Mouse (Mus musculus): ENCODE data around the gene Cldn13. TPM values are rescaled to one million over a fixed set of nuclear protein-coding genes. Genes with fewer than 3 reads are reported as not detected.
A peak's percentile ranks its signal among the peaks of the same experiment; 100 is the strongest.

Cldn13 gene
- polyA plus RNA-seq, 1 experiment from 2014 or later: 2.5 TPM

- WGBS: 62% methylated on average over 5 of the region's 5 CpGs
Measured at GRCm38 (mm10) chr5:134872597-134872996, 42.7 kb downstream of the Cldn13 start.

GRCm38 (mm10) chr5:134868506-134868905 lies 46.8 kb downstream of the Cldn13 start:
- H3K9ac ChIP-seq (replicated peaks): no peak overlapping the region
- no peak for ATAC-seq (ENCODE audit: insufficient number of reproducible peaks, insufficient read depth, low FRiP score, low TSS enrichment, low read depth)
- WGBS: 71% methylated on average over 5 of the region's 5 CpGs
- H3K4me1 ChIP-seq (replicated peaks): peaks cover 37% of the 10 kb centered on the region
- H3K27me3 ChIP-seq: no peaks in the 10 kb centered on the region; the same call in 1 of the 2 replicates
- 0 out of 2 replicates have a peak overlapping the region, but pooled peaks have one; percentile 70 for H3K27ac ChIP-seq
- no peak overlapping the region for H3K4me2 ChIP-seq
- no peaks in the 10 kb centered on the region for H3K36me3 ChIP-seq
- no peak overlapping the region for H3K4me3 ChIP-seq (replicated peaks)
- no peaks in the 10 kb centered on the region for H3K9me3 ChIP-seq

More at GRCm38 (mm10) chr5:134872597-134872996, 42.7 kb downstream of the Cldn13 start:
- H3K4me3 ChIP-seq (replicated peaks): no peak overlapping the region
- no peaks in the 10 kb centered on the region for H3K36me3 ChIP-seq
- H3K9me3 ChIP-seq: no peaks in the 10 kb centered on the region
- no peaks in the 10 kb centered on the region; the same call in 1 of the 2 replicates for H3K27me3 ChIP-seq
- peaks cover 21% of the 10 kb centered on the region for H3K4me1 ChIP-seq (replicated peaks)
- H3K9ac ChIP-seq (replicated peaks): no peak overlapping the region
- H3K4me2 ChIP-seq: no peak overlapping the region
- ATAC-seq (ENCODE audit: insufficient number of reproducible peaks, insufficient read depth, low FRiP score, low TSS enrichment, low read depth): no peak
- H3K27ac ChIP-seq: no peak overlapping the region

- Histone ChIP-seq H3K4me1 (replicated peaks) (peaks cover 32% of the 10 kb centered on the region), H3K9ac (replicated peaks) (peak overlapping the region; percentile 31; the same call in 1 of the 2 replicates), H3K4me2 (peak overlapping the region; percentile 52), H3K36me3 (no peaks in the 10 kb centered on the region), H3K27me3 (no peaks in the 10 kb centered on the region; the same call in 1 of the 2 replicates), H3K4me3 (replicated peaks) (no peak overlapping the region), H3K9me3 (no peaks in the 10 kb centered on the region), H3K27ac (peak overlapping the region; percentile 70)
- peak; percentile 75 for ATAC-seq (ENCODE audit: insufficient number of reproducible peaks, insufficient read depth, low FRiP score, low TSS enrichment, low read depth)
- 20% methylated on average over 18 of the region's 18 CpGs for WGBS
Measured at GRCm38 (mm10) chr5:134867320-134868144, 47.8 kb downstream of the Cldn13 start.

GRCm38 (mm10) chr5:134865158-134865557 lies 50.2 kb downstream of the Cldn13 start:
- H3K27ac ChIP-seq: peak overlapping the region; percentile 78

More at GRCm38 (mm10) chr5:134865158-134865557, 50.2 kb downstream of the Cldn13 start:
- ATAC-seq (ENCODE audit: insufficient number of reproducible peaks, insufficient read depth, low FRiP score, low TSS enrichment, low read depth): no peak
- H3K4me2 ChIP-seq: no peak overlapping the region
- no peak overlapping the region for H3K9ac ChIP-seq (replicated peaks)
- no peak overlapping the region for H3K4me3 ChIP-seq (replicated peaks)
- peaks cover 40% of the 10 kb centered on the region for H3K4me1 ChIP-seq (replicated peaks)
- no peaks in the 10 kb centered on the region for H3K9me3 ChIP-seq
- H3K36me3 ChIP-seq: no peaks in the 10 kb centered on the region
- WGBS: 52% methylated on average over 8 of the region's 8 CpGs
- H3K27me3 ChIP-seq: no peaks in the 10 kb centered on the region

Other genes starting within 250 kb of the Cldn13 start
- 10.0 and 10.6 TPM in 2 replicates for gene Limk1, start 226.9 kb downstream of the Cldn13 start, polyA plus RNA-seq (2016; fragmentation: Nextera tagmentation; extraction: Ambion mirVana)
- 12.4 and 12.9 TPM in 2 replicates for gene Eln, start 168.2 kb downstream of the Cldn13 start, polyA plus RNA-seq (2016; fragmentation: Nextera tagmentation; extraction: Ambion mirVana)
- not detected in 2 replicates for gene Tmem270, start 8.8 kb downstream of the Cldn13 start, polyA plus RNA-seq (2016; fragmentation: Nextera tagmentation; extraction: Ambion mirVana)
- 17.8 and 19.7 TPM in 2 replicates for gene Mettl27, start 16.8 kb upstream of the Cldn13 start, polyA plus RNA-seq (2016; fragmentation: Nextera tagmentation; extraction: Ambion mirVana)
- gene Cldn4, start 31.4 kb upstream of the Cldn13 start, polyA plus RNA-seq (2016; fragmentation: Nextera tagmentation; extraction: Ambion mirVana): 7.7 and 10.1 TPM in 2 replicates
- 4.7 and 5.8 TPM in 2 replicates for gene Cldn3, start 70.7 kb upstream of the Cldn13 start, polyA plus RNA-seq (2016; fragmentation: Nextera tagmentation; extraction: Ambion mirVana)
- gene Abhd11, start 93.6 kb upstream of the Cldn13 start, polyA plus RNA-seq (2016; fragmentation: Nextera tagmentation; extraction: Ambion mirVana): 32.6 and 36.7 TPM in 2 replicates
- 9.7 and 10.8 TPM in 2 replicates for gene Stx1a, start 108.0 kb upstream of the Cldn13 start, polyA plus RNA-seq (2016; fragmentation: Nextera tagmentation; extraction: Ambion mirVana)
- 31.1 and 31.3 TPM in 2 replicates for gene Dnajc30, start 148.7 kb upstream of the Cldn13 start, polyA plus RNA-seq (2016; fragmentation: Nextera tagmentation; extraction: Ambion mirVana)
- gene Bud23, start 149.4 kb upstream of the Cldn13 start, polyA plus RNA-seq (2016; fragmentation: Nextera tagmentation; extraction: Ambion mirVana): 150 and 151 TPM in 2 replicates
- gene Vps37d, start 162.7 kb upstream of the Cldn13 start, polyA plus RNA-seq (2016; fragmentation: Nextera tagmentation; extraction: Ambion mirVana): 22.8 and 25.2 TPM in 2 replicates
- 2.5 and 2.6 TPM in 2 replicates for gene Mlxipl, start 174.4 kb upstream of the Cldn13 start, polyA plus RNA-seq (2016; fragmentation: Nextera tagmentation; extraction: Ambion mirVana)
- 30.1 and 30.2 TPM in 2 replicates for gene Tbl2, start 234.1 kb upstream of the Cldn13 start, polyA plus RNA-seq (2016; fragmentation: Nextera tagmentation; extraction: Ambion mirVana)

All from limb, embryonic 12.5 days (tissue).